Mouse (Mus musculus): ENCODE data around the gene Nupr1l.
"Not testable (repeated sequence)": the region's sequence is repeated elsewhere in the genome, so short reads cannot be mapped to it uniquely, and the experiment has no call there.

The Nupr1l gene

DNA sequence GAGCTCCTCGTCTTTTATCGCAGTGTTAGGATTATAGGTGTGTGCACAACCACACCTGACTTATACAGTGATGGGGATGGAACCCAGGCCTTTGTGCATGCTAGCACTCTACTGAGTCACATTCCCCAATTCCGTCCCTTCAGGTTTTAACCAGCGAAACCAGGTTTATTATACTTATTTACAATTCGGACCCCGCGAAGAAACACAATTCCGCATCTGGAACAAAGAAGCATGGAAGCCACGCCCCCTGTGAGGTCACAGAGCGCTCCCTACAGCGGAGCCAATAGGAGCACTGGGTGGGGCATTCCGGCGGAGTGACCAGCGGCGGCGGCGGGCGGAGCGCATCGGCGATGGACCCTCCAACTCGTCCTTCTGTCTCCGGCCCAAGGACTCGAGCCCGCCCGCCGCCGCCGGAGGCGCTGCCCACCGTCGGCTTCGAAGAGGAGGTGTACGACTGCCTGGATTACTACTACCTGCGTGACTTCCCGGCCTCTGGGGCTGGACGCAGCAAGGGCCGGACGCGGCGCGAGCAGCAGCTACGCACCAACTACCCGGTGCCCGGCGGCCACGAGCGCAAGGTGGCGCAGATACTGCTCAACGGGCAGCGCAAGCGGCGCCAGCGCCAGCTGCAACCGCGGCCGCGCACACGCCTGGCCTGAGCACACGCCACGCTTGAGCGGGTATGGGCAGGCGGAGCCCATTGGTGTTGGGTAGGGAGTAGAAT lies at the start of gene Nupr1l:
TSS of gene Nupr1l (plus strand) at position 299 of the 724 bp plus-strand sequence.
- DNase-seq = peak; percentile 97

DNA sequence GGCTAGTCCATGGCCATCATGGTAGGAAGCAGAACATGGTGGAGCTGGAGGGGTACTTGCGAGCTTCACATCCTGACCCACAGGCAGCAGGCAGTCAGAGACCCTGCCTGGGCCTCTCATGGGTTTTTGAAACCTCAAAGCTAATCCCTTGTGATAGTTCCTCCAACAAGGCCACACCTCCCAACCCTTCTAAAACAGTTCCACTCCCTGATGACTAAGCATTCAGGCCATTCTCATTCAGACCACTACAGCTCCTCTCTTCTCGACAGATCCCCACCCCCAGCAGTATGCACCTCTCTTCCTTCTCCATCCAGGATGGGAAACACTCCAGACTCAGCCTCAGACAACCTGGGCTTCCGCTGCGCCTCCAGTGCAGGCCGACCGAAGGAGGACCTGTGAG lies 46.0 kb upstream of the Nupr1l start:
- DNase-seq = no peak

DNA sequence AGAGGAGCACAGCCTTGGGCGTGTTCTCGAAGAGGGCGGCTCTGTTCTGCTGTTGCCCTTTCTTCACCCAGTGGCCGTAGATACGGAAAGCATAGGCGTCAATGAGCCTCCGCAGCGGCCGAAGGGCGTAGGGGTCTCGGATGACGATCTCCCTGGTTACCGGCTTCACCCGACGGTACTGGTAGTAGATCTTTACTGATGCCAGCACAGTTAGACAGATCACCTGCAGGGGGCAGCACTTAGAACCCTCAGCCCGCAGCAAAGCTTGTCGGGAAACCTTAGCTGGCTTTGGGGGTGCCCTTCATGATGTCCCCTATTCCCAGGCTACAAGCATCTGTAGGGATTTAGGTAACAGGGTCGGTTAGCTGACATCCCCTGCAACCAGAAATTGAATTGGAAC lies 43.9 kb upstream of the Nupr1l start:
- DNase-seq = peak; percentile 56

DNA sequence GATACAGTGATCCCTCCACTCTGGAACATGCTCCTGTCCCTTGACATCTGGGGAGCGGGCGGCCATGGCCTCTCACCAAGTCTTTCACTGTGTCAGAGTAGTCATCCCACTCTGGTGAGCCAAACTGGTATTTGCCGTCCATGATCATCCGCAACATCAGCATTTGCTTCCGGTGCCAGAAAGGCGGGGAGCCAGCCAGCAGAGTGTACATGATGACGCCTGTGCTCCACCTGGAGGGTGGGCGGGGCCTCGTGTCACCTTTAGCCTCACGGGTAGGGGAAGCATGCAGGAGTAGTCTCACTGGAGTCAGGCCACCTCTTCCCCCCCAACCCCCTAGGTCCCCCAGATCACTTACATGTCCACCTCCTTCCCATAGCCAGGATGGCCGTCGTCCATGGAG lies 42.5 kb upstream of the Nupr1l start:
- no peak for DNase-seq

DNA sequence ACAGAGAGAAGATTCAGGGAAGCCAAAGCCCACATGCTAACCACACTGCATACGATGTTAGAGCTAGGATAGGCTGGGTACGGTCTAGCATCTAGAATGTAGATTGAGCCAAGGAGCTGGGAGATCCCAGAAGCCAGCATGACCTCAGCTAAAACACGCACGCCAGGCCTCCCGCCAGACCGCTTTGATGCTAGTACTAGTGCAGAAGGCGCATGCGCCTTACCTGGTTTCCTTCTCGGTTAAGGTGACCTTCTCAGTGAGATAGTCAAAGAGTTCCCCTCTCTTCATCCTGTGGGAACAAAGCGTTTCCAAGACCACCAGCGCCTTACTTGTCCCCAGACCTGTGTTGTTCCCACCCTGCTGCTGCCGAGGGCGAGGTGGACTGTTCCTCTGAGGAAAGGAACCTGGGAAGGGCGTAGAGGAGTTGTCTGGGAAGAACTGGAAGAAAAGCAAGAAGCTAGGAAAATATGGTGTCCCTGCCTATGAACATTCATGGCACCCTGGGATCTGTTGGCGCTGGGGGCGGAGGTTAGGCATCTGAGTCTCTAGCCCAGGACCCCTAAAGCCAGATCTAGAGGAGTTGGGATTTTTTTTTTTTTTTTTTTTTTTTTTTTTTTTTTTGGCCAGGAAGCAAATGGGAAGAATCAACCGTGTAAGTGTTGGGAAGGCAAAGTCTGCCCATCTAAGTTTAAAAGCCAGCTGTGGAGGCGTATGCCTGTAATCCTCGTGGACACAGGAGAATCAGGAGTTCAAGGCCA lies 38.9 kb upstream of the Nupr1l start:
- no peak for DNase-seq

DNA sequence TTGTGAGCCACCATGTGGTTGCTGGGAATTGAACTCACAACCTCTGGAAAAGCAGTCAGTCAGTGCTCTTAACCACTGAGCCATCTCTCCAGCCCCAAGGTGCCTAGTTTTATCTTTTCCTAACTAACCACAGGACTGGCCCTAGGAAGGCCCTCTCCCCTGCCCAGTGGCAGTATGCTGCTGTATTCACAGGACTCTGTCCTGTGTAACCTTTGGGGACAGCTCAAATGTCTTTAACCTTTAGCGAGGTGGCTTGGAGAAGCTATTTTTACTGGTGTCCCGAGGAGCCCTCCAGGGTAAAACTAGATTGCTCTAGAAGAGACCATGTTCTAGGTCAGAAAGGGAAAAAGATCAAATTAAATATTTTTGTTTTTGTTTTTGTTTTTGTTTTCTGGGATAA lies 37.1 kb upstream of the Nupr1l start:
- no peak for DNase-seq

DNA sequence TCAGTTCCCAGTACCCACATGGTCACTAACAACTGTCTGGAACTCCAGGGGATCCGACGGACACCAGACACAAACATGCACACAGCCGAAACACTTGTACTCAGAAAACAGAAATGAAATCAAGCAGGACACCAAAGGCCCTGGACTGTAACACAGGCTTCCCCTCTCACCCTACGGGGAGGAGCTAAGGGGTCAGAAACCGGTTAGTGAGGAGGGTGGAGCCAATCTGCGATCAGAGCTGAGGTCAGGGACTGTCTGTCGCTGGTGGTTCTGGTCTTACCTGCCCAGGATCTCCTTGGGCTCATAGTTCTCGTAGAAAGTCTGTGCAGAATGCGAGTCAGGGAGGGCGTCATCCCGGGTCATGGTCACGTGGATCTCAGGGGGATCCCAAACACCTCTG lies 34.4 kb upstream of the Nupr1l start:
- DNase-seq = no peak

DNA sequence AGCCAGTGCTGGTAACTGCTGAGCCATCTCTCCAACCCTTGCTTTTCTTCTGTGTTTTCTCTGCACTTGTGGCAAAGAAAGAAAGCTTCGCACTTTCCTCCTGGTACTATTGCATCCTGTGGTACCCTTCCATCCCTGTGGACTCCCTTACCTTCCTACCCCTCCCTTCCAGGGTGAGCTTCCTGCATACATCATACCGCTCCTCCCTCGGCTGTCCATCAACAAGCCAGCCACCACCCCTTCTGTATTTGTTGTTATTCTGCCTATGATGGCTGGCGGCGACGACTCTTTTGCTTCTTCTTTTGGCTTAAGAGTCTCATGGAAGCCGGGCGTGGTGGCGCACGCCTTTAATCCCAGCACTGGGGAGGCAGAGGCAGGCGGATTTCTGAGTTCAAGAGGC lies 33.2 kb upstream of the Nupr1l start:
- no peak for DNase-seq

DNA sequence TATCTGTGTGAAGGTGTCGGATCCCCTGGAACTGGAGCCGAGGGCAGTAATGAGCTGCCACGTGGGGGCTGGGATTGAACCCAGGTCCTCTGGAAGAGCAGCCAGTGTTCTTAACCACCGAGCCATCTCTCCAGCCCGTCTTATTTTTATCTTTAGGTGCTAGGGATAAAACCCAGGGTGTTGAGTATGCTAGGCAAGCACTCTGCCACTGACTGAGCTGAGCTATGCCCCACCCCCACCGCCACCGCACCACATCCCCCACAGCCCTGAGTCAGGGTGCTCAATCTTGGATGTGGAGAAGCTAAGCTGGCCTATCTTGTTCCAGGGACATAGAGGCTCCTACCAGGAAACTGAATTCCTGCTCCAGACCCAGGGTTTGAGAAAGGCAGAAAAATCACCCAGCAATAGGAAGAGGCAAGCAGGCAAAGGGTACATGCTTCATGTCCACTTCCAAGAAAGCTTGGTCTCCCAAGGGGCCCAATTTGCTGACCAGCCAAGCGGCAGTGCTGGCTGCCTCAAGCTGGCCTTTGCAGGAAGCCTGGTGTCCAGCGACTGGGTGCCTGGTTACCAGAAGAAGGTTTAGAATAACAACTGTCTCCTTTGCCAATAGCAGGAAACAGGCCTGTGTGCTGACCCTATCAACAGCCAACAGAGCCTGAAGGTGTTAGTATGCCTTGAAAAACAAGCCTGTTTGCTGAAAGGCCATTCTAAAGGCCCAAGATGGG lies 30.4 kb upstream of the Nupr1l start:
- DNase-seq = peak; percentile 6

DNA sequence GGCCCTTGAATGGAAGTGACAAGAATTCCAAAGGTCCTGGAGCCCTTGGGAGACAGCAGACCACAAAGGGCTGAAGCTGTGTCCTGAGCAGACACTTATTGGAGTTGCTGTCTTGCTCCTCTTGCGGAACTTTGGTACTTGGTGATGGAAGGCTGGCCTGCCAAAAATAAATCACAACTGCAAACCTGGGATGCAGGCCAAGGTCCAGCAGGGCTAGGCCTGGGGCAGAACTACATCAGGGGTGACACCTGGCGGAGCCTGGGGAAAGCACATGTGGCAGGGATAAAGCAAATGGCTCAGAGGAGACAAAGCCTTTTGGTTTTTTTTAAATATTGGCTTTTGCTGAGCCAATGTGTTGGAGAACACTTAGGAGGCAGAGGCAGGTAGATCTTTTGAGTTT lies 29.4 kb upstream of the Nupr1l start:
- DNase-seq = peak; percentile 60

DNA sequence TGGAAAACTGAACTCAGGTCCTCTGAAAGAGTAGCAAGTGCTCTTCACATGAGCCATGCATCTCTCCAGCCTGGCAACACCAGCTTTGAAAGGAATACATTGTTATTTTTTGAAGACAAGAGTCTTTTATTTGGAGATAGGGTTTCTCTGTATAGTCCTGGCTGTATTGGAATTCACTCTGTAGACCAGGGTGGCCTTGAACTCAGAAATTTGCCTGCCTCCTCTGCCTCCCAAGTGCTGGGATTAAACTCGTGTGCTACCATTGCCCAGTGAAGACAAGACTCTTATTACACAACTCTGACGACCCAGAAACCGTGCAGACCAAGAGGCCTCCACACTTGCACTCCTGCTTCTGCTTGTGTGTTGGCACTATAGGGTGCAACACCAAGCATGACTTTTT lies 28.5 kb upstream of the Nupr1l start:
- DNase-seq = no peak

DNA sequence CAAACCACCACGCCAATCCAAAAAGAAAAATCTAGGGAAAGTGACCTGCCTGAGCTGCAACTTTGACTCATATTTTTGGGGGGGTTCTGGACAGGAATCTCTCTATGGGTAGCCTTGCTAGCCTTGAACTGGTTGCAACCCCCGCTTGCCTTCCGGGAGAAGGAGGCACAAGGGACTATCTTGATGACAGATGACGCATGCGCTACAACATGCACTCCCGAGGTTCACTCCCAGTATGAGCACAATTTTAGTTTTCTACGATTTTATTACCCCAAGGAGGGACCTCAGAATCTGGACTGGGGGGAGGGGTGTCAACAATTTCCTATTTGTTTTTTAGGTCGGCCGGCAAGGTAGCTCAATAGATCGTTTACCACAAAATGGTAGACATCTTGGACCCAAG lies 22.1 kb upstream of the Nupr1l start:
- DNase-seq = no peak

DNA sequence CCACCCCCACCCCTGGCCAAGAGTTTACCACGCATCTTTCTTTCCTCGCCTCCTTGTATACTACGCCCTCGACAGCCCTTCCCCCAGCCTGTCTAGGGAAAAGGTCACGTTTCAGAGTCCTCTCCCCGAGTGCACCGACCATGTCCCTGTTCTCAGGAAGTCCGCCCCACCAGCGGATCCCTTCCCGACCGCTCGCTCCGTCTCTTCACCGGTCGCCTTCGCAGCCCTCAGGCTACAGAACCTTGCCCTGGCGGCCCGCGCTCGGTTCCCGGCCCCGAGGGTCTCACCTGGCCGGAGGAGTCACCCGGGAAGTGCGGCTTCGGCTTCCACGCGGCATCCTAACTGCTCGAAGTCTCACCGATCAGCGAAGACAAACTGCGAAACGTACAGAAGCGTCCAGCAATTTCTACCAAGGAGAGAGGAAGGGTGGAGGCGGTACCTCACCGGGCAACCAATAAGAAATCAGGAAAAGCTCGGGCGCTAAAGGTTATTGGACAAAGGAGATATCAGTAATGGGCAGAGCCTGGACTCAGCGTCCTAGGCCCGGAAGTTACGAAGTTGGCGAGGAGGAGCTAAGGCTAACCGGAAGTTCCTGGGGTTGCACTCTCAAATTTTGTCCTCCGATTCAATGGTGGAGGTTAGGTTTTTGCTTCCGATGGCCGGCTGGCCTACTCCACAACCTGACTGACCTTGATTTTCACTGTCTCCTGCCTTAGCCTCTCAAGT lies 21.3 kb upstream of the Nupr1l start, which contains the start of gene Chchd2:
TSS of gene Chchd2 (minus strand) at position 560 of the 726 bp plus-strand sequence.
- DNase-seq = peak; percentile 98

DNA sequence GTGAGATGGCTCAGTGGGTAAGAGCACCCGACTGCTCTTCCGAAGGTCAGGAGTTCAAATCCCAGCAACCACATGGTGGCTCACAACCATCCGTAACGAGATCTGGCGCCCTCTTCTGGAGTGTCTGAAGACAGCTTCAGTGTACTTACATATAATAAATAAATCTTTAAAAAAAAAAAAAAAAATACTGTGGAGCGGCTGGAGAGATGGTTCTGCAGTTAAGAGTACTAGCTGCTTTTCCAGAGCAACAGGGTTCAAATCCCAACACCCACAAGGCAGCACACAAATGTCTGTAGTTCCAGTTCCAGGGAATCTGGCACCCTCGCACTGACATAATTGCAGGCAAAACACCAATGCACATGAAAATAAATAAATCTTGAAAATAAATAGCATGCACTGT lies 17.9 kb upstream of the Nupr1l start:
- not testable (repeated sequence) for DNase-seq

DNA sequence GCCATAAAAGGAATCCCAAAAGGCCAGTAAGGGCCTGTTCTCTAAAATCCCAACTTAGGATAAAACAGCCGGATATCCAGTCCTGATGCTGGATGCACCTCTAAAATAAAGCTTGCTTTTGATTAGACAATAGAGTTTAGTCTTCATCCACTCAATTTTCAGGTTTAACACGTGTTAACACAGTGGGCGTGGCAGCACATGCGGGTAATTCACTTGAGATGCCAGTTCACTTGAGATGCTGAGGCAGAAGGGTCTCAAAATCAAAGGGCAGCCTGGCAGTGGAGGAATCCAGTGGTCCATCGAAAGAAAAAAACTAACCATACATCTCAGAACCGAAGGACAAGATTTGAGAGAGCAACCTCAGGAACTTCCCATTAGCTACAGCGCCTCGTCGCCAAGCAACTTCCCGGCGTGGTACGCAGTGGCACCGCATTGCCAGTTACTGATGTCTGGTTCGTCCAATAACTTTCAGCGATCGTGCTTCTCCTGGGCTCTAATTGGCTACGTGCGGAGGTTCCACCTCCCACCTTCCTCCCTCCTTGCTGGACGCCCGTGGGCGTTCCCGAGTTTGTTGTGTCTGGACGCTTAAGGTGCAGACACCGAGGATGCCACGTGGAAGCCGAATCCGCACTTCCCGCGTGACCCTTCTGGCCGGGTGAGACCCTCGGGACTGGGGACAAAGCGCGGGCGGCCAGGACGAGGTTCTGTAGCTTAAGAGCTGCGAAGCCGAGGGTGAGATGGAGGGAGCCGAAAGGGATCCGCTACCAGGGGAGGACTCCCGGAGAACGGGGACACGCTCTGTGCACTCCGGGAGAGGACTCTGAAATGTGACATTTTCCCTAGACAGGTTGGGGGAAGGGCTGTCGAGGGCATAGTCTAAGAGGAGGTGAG lies 12.9 kb upstream of the Nupr1l start, which contains the start of gene Zbed5:
TSS of gene Zbed5 (plus strand) at position 526 of the 891 bp plus-strand sequence.
- peak; percentile 95 for DNase-seq

DNA sequence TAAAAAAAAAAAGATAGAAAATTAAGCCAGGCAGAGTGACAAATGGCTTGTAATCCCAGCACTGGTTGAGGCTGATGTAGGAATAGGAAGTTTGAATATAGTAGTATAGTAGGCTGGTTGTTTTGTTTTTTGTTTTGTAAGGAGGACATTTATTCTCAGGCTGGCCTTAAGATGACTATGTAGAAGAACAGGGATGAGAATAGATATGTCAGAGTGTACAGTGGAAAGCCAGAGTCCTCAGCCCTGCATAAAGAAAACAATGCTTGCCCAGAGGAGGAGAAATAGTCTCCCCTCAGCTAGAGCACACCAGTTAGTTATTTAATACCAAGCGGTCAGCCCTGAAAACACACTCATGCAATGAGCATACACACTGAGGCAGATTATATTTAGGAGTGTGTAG lies 9.9 kb upstream of the Nupr1l start, which contains the start of gene Phkg1:
TSS of gene Phkg1 (minus strand) at position 101 of the 400 bp plus-strand sequence.
- no peak for DNase-seq

DNA sequence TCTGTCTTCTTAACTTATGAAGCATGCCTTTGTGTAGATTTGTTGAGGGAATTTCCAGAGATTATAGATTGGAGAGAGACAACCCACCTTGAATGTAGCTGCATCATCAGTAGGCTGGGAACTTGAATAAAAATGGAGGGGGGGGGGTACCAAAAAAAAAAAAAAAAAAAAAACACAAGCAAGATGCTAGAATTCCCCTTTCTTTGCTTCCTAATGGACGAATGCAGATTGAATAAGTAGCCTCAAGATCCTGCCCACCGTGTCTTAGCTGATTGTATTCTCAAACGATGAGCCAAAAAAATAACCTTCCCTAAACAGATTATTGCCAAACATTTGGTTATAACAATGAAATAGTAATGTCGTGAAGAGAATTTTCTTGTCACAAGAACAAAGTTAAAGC lies 565 bp upstream of the Nupr1l start:
- DNase-seq = no peak

DNA sequence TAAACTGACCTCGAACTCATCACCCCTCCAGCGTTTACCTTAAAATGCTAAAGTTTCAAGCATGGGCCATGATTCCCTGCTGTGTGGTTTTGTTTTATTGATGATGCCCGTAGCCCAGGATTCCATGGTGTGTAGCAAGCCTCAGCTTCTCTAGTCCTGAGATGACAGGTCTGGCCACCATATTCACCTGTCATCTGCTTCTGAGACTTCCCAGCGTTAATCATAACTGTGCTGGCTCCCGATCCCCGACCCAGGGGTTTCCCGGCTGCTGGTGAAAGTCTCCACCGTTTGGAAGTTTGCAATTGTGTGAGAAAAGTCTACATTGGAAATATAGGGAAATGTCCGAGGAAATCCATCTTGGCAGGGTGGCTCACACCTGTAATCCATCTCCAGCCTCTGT lies 807 bp downstream of the Nupr1l start:
- no peak for DNase-seq

DNA sequence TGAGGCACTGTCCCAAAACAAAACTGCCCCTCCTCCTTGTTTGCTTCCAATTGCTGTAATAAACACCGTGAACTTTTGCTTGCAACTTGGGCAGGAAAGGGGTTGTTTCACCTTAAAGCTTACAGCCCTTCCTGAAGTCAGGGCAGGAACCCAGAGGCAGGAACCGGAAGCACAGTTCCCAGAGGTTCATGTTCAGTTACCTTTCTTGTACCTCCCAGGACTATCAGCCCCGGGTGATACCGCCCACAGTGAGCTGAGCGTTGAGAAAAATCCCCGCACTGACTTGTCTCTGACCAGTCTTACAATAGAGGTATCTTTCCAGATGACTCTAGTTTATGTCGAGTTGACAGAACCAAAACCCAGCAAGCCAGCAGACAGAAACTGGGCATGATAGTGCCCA lies 1.3 kb downstream of the Nupr1l start:
- no peak for DNase-seq

DNA sequence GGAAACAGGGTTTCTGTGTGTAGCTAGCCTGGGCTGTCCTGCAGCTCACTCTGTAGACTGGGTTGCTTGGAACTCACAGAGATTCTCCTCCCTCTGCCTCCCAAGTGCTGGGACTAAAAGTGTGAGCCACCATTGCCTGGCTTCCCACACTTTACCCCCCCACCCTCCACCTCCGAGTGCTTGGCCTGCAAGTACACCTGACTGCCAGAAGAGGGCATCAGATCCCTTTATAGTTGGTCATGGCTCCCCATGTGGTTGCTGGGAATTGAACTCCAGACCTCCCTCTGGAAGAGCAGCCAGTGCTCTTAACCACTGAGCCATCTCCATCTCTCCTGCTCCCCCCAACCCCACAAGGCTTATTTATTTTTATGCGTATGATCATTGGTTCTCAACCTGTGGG lies 5.7 kb downstream of the Nupr1l start:
- DNase-seq = peak; percentile 49

DNA sequence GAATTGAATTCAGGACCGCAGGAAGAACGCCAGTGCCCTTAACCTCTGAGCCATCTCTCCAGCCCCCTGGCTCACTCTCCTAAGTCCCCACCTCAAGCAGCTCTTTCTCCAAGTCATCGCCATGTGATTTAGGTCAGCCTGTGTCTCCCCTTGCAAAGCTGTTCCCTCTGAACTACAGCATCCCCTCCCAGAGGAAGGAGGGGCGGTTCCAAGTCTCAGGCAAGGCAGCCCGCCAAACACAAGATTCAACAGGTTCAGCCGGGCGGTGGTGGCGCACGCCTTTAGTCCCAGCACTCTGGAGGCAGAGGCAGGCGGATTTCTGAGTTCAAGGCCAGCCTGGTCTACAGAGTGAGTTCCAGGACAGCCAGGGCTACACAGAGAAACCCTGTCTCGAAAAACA lies 7.2 kb downstream of the Nupr1l start:
- DNase-seq = not testable (repeated sequence)

Measured in lung, postnatal 36 days (tissue).